Comparison of ENCODE assay signal across 7 mouse cellular contexts in the genomic region with DNA sequence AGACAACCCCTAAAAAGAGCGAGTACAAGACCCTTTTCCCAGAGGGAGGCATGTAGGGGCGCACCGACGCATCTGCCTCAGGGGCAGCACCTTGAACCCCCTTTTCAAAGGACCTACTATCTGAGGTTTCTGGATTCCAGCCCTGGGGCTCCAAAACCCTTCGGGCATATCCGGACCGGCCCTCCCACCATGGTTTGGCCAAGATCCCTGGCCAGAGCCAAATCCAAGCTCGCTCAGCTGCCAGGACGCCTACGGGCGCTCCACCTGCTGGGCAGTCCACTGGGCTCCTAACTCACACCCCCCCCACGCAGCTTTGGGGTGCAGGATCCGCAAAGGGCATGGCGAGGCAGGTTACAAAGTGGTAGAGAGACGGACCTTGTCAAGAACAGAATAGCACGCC. TPM values are rescaled to one million over a fixed set of nuclear protein-coding genes. Genes with fewer than 3 reads are reported as not detected.
DNase-seq lines count a peak whose midpoint lies in the region; ATAC-seq and TF ChIP-seq lines count a peak whose summit lies in the region.

No protein-coding gene starts in this region.

- peaks cover 22% of the 10 kb centered on the region; the same call in 1 of the 2 replicates for H3K27me3 ChIP-seq in forebrain, embryonic 14.5 days (replicated peaks; ENCODE audit: control insufficient read depth, insufficient read depth, low read length)
- peaks cover 8% of the 10 kb centered on the region for H3K27me3 ChIP-seq in hindbrain, embryonic 16.5 days (replicated peaks; ENCODE audit: control insufficient read depth, insufficient read depth, low read length)
- H3K27me3 ChIP-seq in liver, embryonic 12.5 days (replicated peaks) = peaks cover 64% of the 10 kb centered on the region

- peaks cover 6% of the 10 kb centered on the region; the same call in 1 of the 2 replicates for H3K4me1 ChIP-seq in forebrain, embryonic 14.5 days (ENCODE audit: control insufficient read depth, insufficient read depth, low read length)
- H3K4me1 ChIP-seq in hindbrain, embryonic 16.5 days (ENCODE audit: control insufficient read depth, insufficient read depth, low read depth, low read length) = peaks cover 14% of the 10 kb centered on the region
- peaks cover 9% of the 10 kb centered on the region; the same call in 1 of the 2 replicates for H3K4me1 ChIP-seq in liver, embryonic 12.5 days
- H3K4me1 ChIP-seq in olfactory bulb, adult 2 months (ENCODE audit: control insufficient read depth, insufficient read depth, low read length) = peaks cover 18% of the 10 kb centered on the region

- no peak for ATAC-seq in forebrain, embryonic 14.5 days
- 0 out of 2 replicates have a peak, but pooled peaks have one; percentile 7 for ATAC-seq in hindbrain, embryonic 16.5 days
- ATAC-seq in liver, embryonic 12.5 days = no peak
- no peak for ATAC-seq in megakaryocyte, adult 5-6 weeks (ENCODE audit: poor library complexity, severe bottlenecking)

- no peaks in the 10 kb centered on the region for H3K36me3 ChIP-seq in forebrain, embryonic 14.5 days (ENCODE audit: control insufficient read depth, insufficient read depth, low read length)
- H3K36me3 ChIP-seq in hindbrain, embryonic 16.5 days (ENCODE audit: control insufficient read depth, insufficient read depth, low read length) = no peaks in the 10 kb centered on the region
- H3K36me3 ChIP-seq in liver, embryonic 12.5 days = no peaks in the 10 kb centered on the region

- no peaks in the 10 kb centered on the region for H3K9me3 ChIP-seq in forebrain, embryonic 14.5 days (replicated peaks; ENCODE audit: control insufficient read depth, low read length)
- no peaks in the 10 kb centered on the region for H3K9me3 ChIP-seq in hindbrain, embryonic 16.5 days (ENCODE audit: control insufficient read depth, low read length)
- no peaks in the 10 kb centered on the region for H3K9me3 ChIP-seq in liver, embryonic 12.5 days (replicated peaks)

- peak overlapping the region; percentile 42; the same call in 1 of the 2 replicates for H3K4me3 ChIP-seq in forebrain, embryonic 14.5 days (ENCODE audit: low read depth, low read length)
- peak overlapping the region; percentile 48 for H3K4me3 ChIP-seq in hindbrain, embryonic 16.5 days (ENCODE audit: low read length)
- no peak overlapping the region for H3K4me3 ChIP-seq in liver, embryonic 12.5 days
- peak overlapping the region; percentile 36 for H3K4me3 ChIP-seq in olfactory bulb, adult 2 months (ENCODE audit: insufficient read depth, low read depth, low read length)

- TF ChIP-seq CTCF in olfactory bulb, adult 2 months (IDR thresholded peaks at IDR 0.05; ENCODE audit: insufficient read depth, low read depth, low read length) = no peak

- H3K4me2 ChIP-seq in forebrain, embryonic 14.5 days (ENCODE audit: low read length) = peak overlapping the region; percentile 83; the same call in 1 of the 2 replicates
- peak overlapping the region; percentile 66 for H3K4me2 ChIP-seq in hindbrain, embryonic 16.5 days (ENCODE audit: low read length)
- H3K4me2 ChIP-seq in liver, embryonic 12.5 days = peak overlapping the region; percentile 62

- H3K27ac ChIP-seq in forebrain, embryonic 14.5 days (ENCODE audit: low read depth, low read length) = no peak overlapping the region
- H3K27ac ChIP-seq in hindbrain, embryonic 16.5 days (ENCODE audit: low read depth, low read length) = no peak overlapping the region; the same call in 1 of the 2 replicates
- no peak overlapping the region for H3K27ac ChIP-seq in liver, embryonic 12.5 days
- no peak overlapping the region for H3K27ac ChIP-seq in olfactory bulb, adult 2 months (ENCODE audit: insufficient read depth, low read depth, low read length)

- WGBS in forebrain, embryonic 14.5 days = 60% methylated on average over 16 of the region's 16 CpGs
- WGBS in hindbrain, embryonic 16.5 days = 53% methylated on average over 16 of the region's 16 CpGs
- 69% methylated on average over 16 of the region's 16 CpGs for WGBS in liver, embryonic 12.5 days (ENCODE audit: insufficient replicate concordance)
- WGBS in olfactory bulb, adult 2 months = 21% methylated on average over 16 of the region's 16 CpGs

- no peak for TF ChIP-seq POLR2A in olfactory bulb, adult 2 months (IDR thresholded peaks at IDR 0.05; ENCODE audit: insufficient read depth, low read depth, low read length)

- no peak overlapping the region for H3K9ac ChIP-seq in forebrain, embryonic 14.5 days (ENCODE audit: low read length)
- H3K9ac ChIP-seq in hindbrain, embryonic 16.5 days (ENCODE audit: low read depth, low read length) = peak overlapping the region; percentile 52
- H3K9ac ChIP-seq in liver, embryonic 12.5 days = no peak overlapping the region

- peak; percentile 45 for DNase-seq in NIH3T3 (ENCODE audit: low read depth)
- DNase-seq in adrenal gland, postnatal 36 days = peak; percentile 52 to 77
- no peak for DNase-seq in forebrain, embryonic 14.5 days (ENCODE audit: low spot score)

RNA-seq across cellular contexts. Expression of gene Afap1l2, which starts 0.7 kb away (rescaled TPM):
- total RNA-seq in adrenal gland, postnatal 36 days (2021) = 10 to 100 TPM; 12.2 to 27.4 TPM
- 4.9 and 7.9 TPM in 2 replicates for polyA plus RNA-seq in forebrain, embryonic 14.5 days (2014; fragmentation: Nextera tagmentation; extraction: Ambion mirVana)
- 13.9 and 16.4 TPM in 2 replicates for polyA plus RNA-seq in hindbrain, embryonic 16.5 days (2015; fragmentation: Nextera tagmentation; extraction: Ambion mirVana)
- polyA plus RNA-seq in liver, embryonic 12.5 days (2016; fragmentation: Nextera tagmentation; extraction: Ambion mirVana) = 1.2 and 1.3 TPM in 2 replicates
- polyA plus RNA-seq in olfactory bulb, adult 2 months (2012; ENCODE audit: insufficient read depth, insufficient read length, low replicate concordance, missing spikeins) = not detected in 2 replicates
- not detected in 2 replicates for total RNA-seq in megakaryocyte, adult 5-6 weeks (2015)
- not detected in 2 replicates for total RNA-seq in megakaryocyte, adult 5-6 weeks (2017)
